Mouse (Mus musculus) MEL (cell line): Measurements from ENCODE around the gene Cbwd1.

ENCODE experiments used
- CTCF ChIP-seq, 3 experiments: IDR thresholded peaks in 2 of 3; conservative IDR thresholded peaks in 1 of 3; 2 replicates each; pipeline ENCODE4 v1.5.1; 2011 to 2012; ENCODE audit warnings: low read length in 3 of 3, low read depth in 2 of 3, mild to moderate bottlenecking in 2 of 3, improper control_type of control experiment in 1 of 3, inconsistent platforms in 1 of 3, mixed read lengths in 1 of 3, moderate library complexity in 1 of 3; ENCODE audit not compliant: control insufficient read depth in 1 of 3, insufficient read depth in 1 of 3, poor library complexity in 1 of 3, severe bottlenecking in 1 of 3
- E2F4 ChIP-seq: IDR thresholded peaks from 2 replicates; pipeline ENCODE4 v1.6.1; 2011; ENCODE audit warnings: low read depth, low read length, improper control_type of control experiment, borderline replicate concordance
- EP300 ChIP-seq, 2 experiments: IDR thresholded peaks; 2 replicates each; pipeline ENCODE4 v1.6.1; 2011; ENCODE audit warnings: improper control_type of control experiment in 2 of 2, low read length in 2 of 2, low read depth in 1 of 2, mild to moderate bottlenecking in 1 of 2
- GATA1 ChIP-seq: IDR thresholded peaks from 2 replicates; pipeline ENCODE4 v1.6.1; 2011; ENCODE audit warnings: low read depth, low read length, improper control_type of control experiment
- HCFC1 ChIP-seq: IDR thresholded peaks from 2 replicates; pipeline ENCODE4 v1.6.1; 2012; ENCODE audit warnings: low read depth, mild to moderate bottlenecking, inconsistent platforms, low read length, improper control_type of control experiment, moderate library complexity
- MYC ChIP-seq: IDR thresholded peaks from 2 replicates; pipeline ENCODE4 v1.6.1; 2011; ENCODE audit warnings: low read depth, mild to moderate bottlenecking, low read length, improper control_type of control experiment, moderate library complexity
- NELFE ChIP-seq: IDR thresholded peaks from 2 replicates; pipeline ENCODE4 v1.6.1; 2011; ENCODE audit warnings: low read depth, low read length, improper control_type of control experiment
- POLR2A ChIP-seq, 2 experiments: IDR thresholded peaks; 2 replicates each; pipeline ENCODE4 v1.6.1; 2011 to 2012; ENCODE audit warnings: low read length in 2 of 2, mild to moderate bottlenecking in 2 of 2, control low read depth in 1 of 2, improper control_type of control experiment in 1 of 2, low read depth in 1 of 2, moderate library complexity in 1 of 2; ENCODE audit not compliant: control insufficient read depth in 1 of 2, insufficient read depth in 1 of 2, poor library complexity in 1 of 2
- POLR2AphosphoS5 ChIP-seq: IDR thresholded peaks from 2 replicates; pipeline ENCODE4 v1.6.1; 2012; ENCODE audit warnings: low read depth, borderline replicate concordance, mild to moderate bottlenecking, inconsistent platforms, low read length, moderate library complexity, mixed read lengths
- RAD21 ChIP-seq: IDR thresholded peaks from 2 replicates; pipeline ENCODE4 v1.6.1; 2011; ENCODE audit warnings: mild to moderate bottlenecking, low read depth, low read length, improper control_type of control experiment
- TBP ChIP-seq: IDR thresholded peaks from 2 replicates; pipeline ENCODE4 v1.8.0; 2011; ENCODE audit warnings: low read depth, low read length, improper control_type of control experiment
- ZC3H11A ChIP-seq: IDR thresholded peaks from 2 replicates; pipeline ENCODE4 v1.6.1; 2012; ENCODE audit warnings: low read depth, mild to moderate bottlenecking, inconsistent platforms, low read length, improper control_type of control experiment

- no peak for TF ChIP-seq CTCF (IDR thresholded peaks at IDR 0.05 in 2 of 3, conservative IDR thresholded peaks at IDR 0.05 in 1 of 3; ENCODE audit: control insufficient read depth in 1 of 3, insufficient read depth in 1 of 3, low read depth in 2 of 3, low read length in 3 of 3, poor library complexity in 1 of 3, severe bottlenecking in 1 of 3)
- TF ChIP-seq POLR2AphosphoS5 = no peak
- TF ChIP-seq TBP = no peak
- no peak for TF ChIP-seq POLR2A (IDR thresholded peaks at IDR 0.05; ENCODE audit: control insufficient read depth in 1 of 2, insufficient read depth in 1 of 2, low read depth in 1 of 2, low read length in 2 of 2, poor library complexity in 1 of 2)
- no peak for TF ChIP-seq ZC3H11A
- no peak for TF ChIP-seq GATA1
- TF ChIP-seq NELFE = no peak
- TF ChIP-seq RAD21 = no peak
- no peak for TF ChIP-seq HCFC1
- no peak for TF ChIP-seq EP300 (IDR thresholded peaks at IDR 0.05; ENCODE audit: low read depth in 1 of 2, low read length in 2 of 2)
- TF ChIP-seq E2F4 = no peak
- TF ChIP-seq MYC = no peak
Measured at GRCm38 (mm10) chr19:24972701-24973390, 11.4 kb upstream of the Cbwd1 start.
